Mouse (Mus musculus): ENCODE measurements around the gene Sfxn3. TPM values are rescaled to one million over a fixed set of nuclear protein-coding genes. Genes with fewer than 3 reads are reported as not detected.
"Not testable (repeated sequence)": the region's sequence is repeated elsewhere in the genome, so short reads cannot be mapped to it uniquely, and the experiment has no call there.

Gene Sfxn3
- total RNA-seq, 2 experiments from 2014 or later: 63.9 to 66.5 TPM

DNA sequence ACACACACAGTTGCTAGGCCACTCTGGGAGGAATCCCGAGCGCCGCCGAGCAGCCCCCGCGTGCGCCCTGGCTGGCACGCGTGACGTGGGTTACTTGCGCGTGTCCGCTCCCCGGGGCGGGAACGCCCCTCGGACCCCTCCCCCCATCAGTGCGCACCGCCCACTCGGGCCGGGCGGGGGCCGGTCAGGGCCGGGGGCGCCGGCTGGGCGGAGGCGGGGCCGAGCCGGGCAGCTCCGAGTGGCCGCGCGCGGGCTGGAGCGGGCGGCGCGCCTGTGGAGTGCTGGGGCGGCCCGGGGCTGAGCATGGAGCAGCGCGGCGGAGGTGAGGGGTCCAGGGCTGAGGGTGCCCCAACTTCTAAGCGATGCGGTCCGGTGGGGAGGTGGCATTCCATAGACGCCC lies 29.4 kb upstream of the Sfxn3 start:
- peak; percentile 95 to 96 for DNase-seq

DNA sequence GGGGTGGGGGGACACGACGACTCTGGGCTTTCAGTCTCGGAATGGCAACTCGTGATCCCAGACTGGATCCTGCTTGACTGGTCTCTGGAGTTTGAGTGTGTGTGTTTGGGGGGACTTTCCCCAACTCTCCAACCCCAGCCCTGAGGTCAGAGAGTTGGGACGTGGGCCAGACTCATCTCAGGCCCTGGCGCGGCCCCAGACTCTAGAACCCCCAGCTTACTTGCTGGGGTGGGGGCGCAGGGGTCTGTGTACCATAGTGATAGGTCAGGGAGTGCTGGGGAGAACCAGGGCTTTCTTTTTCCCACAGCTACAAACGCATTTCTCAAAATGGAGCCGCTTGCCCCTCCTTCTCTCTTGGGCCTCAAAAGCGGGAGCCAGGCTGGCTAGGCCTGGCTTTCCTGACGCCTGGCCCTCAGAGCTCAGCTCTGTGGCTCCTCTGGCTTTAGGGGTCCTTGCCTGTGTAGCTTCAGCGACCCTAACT lies 28.9 kb upstream of the Sfxn3 start:
- DNase-seq: peak in 1 of 2 experiments; percentile 49

DNA sequence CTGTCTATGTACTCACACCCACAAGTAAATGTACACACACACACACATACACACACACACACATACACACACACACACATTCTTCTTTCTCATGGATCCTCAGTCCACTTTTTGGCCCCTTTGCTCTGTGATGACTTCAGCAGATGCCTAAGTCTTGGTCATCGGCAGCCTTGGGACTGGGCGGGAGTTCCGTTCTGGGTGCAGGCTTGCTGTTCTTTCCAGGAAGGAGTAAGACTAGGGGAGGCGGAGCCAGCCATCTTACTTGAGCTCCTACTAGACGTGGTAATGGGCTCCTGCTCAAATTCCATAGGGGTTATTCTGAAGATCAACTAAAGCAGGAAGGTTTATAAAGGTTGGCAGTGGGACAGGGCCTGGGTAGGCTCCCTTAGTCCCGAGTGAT lies 27.0 kb upstream of the Sfxn3 start:
- DNase-seq: peak; percentile 85 to 86

DNA sequence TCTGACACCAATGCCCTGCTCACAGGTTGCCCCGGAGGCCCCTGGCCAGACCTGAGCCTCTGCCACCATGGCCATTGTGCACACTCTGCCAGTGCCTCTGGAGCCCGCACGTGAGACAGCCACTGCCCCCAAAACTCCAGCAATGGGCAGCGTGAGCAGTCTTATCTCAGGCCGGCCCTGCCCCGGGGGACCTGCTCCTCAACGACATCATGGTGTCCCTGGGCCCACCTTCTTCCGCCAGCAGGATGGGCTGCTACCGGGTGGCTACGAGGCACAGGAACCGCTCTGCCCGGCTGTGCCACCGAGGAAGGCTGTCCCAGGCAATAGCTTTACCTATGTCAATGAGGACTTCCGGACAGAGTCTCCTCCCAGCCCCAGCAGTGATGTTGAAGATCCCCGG lies 25.9 kb upstream of the Sfxn3 start:
- no peak for DNase-seq

DNA sequence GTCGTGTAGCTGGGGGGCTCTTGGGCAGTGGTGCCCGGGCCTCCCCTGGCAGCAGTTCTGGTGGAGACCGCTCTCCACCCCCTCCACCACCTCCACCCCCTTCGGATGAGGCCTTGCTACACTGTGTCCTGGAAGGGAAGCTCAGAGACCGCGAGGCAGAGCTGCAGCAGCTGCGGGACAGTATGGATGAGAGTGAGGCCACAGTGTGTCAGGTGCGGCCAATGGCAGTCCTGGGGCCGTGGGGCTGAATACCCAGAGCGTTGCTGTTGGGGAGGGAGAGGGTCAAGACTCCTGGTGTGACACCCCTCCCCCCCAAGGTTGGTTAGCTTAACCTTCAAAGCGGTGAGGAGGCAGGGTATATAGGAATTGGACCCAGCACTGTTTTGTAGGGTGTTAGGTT lies 23.3 kb upstream of the Sfxn3 start:
- no peak for DNase-seq

DNA sequence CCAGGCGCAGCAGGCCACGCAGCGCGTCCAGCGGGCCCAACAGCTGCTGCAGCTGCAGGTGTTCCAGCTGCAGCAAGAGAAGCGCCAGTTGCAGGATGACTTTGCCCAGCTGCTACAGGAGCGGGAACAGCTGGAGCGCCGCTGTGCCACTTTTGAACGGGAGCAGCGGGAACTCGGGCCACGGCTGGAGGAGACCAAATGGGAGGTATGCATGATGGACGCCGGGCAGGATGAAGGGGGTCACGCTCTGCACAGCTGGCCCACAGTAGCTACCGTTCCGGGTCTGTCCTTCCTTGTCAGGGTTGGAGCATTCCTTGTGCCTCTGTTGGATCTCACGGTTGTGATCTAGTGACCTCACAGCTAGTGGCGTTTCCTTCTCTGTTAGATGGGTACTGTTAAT lies 22.5 kb upstream of the Sfxn3 start:
- DNase-seq: no peak

DNA sequence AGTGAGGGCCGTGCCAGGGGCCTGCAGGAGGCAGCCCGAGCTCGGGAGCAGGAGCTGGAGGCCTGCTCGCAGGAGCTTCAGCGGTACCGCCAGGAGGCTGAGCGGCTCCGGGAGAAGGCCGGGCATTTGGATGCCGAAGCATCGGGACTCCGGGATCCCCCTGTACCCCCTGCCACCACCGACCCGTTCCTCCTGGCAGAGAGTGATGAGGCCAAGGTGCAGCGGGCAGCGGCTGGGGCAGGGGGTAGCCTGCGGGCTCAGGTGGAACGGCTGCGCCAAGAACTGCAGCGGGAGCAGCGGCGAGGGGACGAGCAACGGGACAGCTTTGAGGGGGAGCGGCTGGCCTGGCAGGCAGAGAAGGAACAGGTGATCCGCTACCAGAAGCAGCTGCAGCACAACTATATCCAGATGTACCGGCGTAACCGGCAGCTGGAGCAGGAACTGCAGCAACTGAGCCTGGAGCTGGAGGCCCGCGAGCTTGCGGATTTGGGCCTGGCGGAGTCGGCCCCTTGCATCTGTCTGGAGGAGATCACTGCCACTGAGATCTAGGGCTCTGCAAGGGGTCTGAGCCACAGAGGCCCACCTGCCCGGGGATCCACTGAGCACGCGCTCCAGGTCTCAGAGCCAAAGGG lies 21.2 kb upstream of the Sfxn3 start:
- DNase-seq: no peak

DNA sequence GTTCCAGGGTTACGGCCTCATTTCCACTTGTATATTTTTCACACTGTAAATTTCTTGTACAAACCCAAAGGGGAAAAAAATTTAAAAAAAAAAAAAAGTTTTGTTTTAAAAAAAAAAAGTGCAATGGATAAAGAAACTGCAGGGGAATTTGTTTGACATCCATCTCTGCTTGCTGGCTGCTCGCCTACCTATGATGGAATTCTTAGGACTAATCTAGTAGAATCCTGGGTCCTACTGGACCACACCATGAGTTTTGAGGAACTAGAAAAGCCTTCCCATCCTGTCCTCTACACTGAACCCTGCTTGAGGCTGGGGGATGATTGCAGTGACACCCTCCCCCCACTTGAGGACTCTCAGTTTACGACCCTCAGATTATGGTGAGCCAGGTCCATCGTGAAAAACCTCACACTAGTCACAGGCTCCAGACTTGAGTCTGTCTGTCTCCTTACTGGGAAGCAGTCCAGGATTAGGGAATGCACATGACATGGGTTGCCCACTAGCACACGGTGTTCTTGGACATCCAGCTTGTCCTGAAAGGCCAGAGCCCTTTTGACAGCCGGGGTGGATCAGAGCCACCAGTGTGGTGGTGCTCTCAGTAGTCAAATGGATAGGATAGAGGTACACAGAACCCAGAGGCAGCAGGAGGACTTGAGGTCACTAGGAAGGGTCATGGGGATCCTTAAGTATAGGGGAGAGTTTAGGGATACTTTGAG lies 20.2 kb upstream of the Sfxn3 start:
- no peak for DNase-seq

DNA sequence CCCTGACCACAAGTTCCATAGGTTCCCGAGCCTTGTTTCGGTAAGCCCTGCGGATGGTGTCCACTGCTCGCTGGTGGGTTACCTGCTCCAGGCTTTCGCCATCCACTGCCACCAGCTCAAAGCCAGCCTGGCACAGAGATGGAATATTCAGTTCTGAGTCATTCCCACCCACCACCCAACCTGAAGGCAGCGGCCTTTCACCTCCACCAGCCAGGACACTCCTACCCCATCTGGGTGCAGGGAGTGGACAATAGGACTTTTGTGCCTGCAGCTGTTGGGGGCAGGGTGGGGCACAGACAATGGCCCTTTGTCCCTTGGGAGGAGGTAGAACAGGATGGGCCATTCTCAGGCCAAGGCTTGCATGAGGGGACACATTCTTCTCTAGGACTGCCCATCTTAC lies 19.5 kb upstream of the Sfxn3 start:
- DNase-seq: no peak

DNA sequence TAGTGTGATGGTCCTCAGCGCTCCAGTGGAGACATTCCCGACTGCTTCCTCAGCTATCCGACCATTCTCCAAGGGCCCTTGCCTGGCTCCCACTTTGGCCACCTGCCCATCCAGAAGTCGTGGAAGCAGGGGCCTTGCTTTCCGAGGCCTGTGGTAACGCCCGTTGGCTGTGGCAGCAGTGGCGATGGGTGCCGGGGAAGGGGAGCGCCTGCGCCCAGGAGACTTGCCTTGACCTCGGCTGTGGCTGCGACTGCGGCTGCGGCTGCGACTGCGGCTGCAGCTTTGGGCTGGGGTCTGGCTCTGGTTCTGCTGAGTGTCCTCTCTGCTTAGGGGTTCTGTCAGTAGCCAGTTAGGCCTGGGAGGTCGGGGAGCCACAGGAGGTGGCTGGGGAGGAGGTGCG lies 18.6 kb upstream of the Sfxn3 start:
- no peak for DNase-seq

DNA sequence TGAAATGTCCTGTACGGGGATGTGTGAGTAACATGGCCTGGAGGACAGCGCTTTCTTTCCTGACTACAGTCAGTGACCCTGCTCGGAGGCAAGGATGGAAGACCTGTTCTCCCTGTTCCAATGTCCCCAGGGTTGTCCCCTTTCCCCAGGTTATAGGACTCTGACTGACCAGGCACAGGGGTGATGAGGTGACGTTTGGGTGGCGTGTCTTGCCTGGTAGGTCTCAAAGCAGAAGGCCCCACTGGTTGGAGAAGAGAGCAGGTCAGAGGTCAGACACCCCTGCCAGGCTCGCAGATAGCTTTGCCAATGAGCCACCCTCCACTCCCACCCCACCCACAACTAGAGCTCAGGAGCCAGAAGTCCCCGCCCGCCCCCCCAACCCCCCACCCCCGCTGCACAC lies 17.7 kb upstream of the Sfxn3 start:
- no peak for DNase-seq

DNA sequence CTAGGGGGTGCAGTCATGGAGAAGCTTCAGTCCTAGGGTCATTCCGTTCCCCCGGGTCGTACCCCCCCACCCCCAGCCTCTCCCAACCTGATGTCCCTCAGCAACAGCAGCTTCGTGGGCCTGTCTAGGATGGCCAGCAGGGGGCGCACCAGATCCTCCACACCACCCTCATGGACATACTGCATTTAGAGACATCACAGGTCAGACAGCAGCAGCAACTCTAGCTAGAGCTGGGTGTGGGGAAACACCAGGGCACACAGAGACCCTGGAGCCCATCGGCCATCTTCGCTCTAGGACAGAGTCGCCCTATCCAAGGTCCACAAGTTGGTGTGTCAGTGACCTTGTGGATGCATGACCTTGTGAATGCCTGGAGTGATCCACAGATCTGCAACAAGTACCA lies 17.2 kb upstream of the Sfxn3 start:
- peak; percentile 72 to 81 for DNase-seq

DNA sequence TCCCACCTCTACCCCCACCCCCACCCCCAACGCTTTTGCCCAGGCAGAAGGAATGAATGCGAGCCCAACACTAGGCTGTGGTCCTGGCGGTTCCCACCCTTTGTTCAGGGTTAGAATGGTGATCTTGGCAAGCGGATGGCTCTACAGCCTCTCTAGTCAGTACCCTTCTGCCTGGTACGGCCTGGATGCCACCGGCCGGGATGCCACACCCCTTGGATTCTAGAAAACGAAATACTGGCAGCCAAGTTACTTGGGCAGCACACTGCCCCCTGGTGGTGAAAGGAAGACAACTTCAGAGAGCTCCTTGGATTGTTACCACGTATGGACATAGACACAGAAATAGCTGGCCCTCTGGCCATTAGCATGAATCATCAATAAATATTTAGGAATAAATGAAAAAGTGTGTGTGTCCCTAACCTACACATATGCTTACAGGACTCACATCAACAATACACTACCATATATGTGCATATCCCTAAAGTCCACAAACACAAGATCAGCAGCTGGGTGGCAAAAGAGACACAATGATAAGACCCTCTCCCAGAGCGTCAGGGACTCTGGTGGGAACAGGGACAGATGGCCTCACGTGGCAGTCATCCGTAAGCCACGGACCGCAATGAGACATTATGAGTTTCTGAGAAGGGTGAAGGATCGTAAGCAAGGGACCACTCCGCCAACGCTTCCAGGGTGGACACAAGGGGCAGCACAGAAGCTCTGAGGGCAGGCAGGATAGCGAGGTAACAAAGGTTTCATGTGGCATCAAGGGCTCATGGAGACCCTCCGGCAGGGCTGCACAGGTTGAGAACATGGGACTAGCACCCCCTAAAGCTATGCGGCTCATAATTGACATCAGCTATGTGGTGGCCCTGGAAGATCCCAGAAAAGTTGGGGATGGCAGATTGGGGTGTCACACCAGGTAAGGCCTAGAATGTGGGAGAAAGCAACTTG lies 16.3 kb upstream of the Sfxn3 start:
- peak; percentile 82 to 90 for DNase-seq

DNA sequence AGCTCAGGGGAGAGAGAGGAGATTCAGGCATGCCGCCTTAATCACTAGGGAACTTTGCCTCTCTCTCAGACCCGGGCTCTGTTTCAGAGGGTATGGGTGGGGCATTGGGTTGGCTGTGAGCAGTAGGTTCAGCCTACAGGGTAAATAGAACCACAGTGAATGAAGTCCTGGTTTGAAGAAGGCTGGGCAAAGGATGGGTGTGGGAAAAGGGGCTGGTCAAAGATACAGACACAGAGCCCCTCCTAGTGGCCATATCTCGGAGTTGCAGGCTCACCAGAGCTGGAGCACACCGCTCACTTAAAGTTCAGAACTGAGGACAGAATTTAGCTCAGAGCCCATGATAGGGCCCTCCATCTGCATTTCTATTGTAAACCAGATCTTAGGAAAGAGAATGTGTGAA lies 15.5 kb upstream of the Sfxn3 start:
- peak; percentile 79 to 84 for DNase-seq

DNA sequence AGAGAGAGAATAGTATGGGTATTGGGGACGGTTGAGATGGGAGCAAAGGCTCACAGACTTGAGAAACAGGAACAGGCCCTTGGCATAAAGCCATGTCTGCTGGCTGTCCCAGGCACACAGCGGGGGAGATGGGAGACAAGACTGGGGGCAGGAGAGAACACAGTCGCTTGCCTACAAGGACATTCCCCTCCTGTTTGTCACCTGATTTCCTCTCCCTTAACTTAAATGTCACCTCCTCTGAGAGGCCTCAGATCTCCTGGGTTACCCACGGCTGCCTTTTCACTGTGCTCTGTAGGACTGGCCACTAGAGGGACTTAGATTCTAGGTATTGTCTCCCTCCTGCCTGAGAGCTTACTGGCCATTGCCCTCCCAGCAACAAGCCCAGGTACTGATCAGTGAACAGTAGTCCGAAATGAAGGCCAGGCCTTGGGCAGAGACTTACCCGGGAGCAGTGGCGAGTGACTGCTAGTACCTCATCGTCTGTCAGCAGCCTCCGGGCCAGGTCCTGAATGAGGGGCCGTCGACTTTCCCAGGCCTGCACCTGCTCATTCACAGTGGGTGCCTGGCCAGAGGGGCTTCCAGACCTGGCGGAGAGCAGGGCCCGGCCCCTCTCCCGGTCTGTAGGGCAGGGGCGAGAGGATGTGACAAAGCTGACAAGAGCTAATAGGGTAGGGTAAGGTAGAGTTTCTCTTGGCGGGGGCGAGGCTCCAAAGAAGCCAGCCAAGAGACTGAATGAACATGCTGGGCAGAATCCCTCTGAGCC lies 14.6 kb upstream of the Sfxn3 start:
- DNase-seq: peak in 1 of 2 experiments; percentile 33

DNA sequence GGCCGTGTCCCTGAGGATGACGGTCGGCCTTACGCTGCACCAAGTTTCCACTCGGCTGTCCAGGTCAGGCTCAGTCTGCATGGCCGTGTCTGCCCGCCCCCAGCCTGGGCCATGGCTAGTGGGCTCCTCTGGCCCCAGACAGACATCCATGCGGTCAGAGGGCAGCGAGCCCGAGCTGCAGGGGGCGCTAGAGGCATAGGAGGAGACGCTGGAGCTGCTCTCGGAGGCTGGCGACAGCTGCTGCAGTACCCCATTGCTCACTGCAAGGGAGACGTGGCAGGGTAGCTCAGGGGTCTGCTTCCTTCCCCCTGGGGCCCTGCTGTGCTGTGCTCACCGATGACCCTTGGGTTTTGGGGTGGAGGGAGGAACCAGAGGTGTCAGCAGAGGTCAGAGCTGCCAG lies 10.4 kb upstream of the Sfxn3 start:
- peak; percentile 81 to 88 for DNase-seq

DNA sequence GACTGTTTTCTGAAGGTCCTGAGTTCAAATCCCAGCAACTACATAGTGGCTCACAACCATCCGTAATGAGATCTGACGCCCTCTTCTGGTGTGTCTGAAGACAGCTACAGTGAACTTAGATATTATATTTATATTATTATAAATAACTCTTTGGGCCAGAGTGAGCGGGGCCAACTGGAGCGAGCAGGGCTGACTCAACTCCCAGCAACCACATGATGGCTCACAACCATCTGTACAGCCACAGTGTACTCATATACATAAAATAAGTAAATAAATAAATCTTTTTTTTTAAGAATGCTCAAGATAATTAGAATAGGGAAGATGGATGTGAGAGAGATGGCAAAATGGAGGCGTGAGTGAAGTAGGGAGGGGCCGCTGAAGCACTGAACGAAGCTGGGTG lies 9.1 kb upstream of the Sfxn3 start:
- DNase-seq: not testable (repeated sequence)

DNA sequence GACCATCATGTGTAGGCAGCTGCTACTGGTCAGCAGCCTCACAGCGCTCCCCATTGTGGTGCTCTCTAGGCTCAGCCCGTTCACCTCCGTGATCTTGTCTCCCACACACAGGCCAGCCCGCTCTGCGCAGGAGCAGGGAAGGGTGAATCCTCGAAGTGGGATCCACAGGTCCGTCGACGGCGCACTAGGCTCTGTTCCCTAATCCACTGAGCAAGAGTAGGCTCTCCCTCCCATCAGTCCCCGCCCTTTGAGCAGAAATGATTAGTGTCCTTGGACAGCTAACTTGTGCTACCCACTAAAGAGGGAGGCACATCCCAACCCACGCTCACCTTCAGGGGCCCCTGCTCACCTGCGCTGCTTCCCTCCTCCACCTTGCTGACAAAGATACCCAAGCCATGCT lies 7.1 kb upstream of the Sfxn3 start:
- DNase-seq: no peak

DNA sequence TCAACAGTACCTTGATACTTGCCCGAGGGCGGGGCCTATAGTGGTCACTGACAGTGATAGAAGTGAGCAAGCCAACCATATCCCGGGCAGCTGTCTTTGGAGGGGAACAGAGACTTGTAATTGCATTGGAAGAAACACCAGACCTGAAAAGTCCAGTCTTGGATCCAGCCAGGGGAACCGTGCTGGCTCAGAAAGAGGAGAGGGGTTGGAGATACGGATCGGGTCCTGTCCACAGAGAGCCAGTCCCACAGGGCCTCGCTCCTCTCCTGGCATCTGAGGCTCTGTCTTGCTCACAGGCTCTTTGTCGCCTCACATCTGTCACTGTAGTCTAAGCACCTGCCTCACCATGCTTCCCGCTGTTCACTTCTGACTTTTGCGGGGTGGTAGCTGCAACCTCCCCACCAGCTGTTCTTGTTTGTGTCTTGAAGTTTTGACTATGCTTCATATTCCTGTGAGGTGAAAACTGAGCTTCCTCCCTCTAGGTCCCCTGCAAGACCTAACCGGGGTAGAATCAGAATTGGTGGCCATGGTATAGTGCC lies 2.8 kb upstream of the Sfxn3 start:
- no peak for DNase-seq

DNA sequence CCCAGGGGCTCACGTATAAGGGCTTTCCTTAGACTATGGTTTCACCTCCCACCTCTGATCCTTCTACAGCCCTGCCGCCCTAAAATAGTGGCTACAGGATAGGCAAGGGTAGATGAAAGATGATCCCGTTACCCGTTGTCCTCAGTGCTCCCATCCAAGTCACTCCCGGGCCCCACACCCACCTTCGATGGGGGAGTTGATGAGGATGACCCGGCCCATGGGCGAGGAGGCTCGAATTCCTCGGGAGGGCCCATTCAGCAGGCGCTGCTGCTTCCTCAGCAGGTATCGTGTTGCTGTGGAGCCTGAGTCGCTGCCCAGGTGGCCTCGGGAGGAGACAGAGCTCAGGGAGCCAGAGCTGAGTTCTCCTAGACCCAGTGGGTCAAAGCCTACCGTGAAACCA lies 2.1 kb upstream of the Sfxn3 start:
- DNase-seq: no peak

DNA sequence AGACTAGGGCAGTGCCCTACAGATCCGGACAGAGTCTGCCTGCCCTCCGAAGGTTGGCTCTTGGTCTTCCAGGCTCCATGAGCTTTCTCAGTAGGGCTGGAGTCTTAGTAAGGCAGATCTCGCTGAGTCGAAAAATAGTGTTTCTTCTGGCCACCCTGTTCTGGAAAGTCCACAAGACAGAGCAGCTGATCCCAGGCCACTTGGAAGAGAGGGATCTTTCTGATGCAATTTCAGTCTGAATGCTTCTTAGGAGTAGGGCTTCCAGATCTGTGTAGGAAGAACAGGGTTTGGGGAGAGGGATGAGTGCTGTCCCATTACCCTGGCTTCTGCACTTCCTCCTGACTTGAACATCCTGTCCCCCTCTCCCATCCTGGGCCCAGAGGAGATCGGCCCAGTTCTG lies 1.7 kb upstream of the Sfxn3 start, which contains the start of gene Pdzd7:
TSS of gene Pdzd7 (minus strand) at position 67 of the 400 bp plus-strand sequence.
- no peak for DNase-seq
